Mouse (Mus musculus) CD4-positive, CD25-positive, alpha-beta regulatory T cell, adult 2 months (primary cell): Measurements from ENCODE around the gene Iqgap2.
A peak's percentile ranks its signal among the peaks of the same experiment; 100 is the strongest.

Experiments used
- DNase-seq: peaks from one replicate; pipeline ENCODE4 v3.0.0-alpha.2; 2012; ENCODE audit warnings: low read depth, low spot score

Iqgap2 gene

DNA sequence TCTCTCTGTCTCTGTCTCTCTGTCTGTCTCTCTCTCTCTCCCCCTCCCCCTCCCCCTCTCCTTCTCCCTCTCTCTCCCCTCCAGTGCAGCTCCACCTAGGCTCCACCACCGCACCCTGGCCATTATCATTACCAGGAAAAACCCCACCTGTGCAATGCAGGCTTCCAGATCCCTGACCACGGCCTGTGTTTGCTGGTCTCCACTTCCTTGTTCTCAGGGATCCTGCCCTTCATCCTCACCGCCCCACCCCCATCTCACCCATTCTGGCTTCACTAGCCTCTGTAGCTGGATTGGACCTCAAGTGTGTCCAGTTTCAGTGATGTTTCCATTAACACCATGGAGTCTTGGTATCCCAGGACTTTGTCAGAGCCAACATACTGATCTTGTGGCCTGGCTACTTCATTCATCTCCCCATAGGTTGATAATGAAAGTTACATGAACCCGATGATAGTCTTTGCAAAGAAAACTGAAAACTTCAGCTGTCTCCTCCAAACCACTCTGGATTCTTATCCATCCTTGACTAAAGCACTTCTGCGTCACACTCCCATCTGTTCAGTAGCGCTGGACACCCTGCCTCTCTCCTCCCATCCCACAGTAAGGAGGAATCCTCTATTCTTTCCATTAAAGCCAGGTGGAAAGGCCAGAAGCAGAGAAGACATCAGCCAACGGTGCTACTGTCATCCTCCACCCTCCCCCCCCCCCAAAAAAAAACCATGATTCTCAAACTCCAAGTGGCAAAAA is 62.1 kb downstream of the Iqgap2 start:
- no peak for DNase-seq

DNA sequence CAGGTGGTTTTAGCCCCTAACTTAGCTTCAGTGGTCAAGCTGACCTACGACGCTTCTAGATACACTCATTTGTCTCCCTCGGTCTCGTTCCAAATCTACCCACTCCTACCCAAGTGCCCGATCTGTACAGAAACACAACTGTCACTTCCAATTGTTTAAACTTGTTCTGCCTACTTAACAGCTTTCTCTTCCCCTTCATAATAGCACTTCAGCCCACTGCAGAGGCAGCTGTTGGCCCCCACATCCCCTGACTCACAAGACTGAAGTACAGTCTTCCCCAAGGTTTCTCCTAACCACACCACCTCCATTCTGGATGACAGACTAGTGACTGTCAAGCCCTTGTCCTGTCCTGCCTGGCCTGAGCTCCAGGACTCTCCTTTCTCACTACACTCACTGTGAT is 63.1 kb downstream of the Iqgap2 start:
- no peak for DNase-seq

- DNase-seq = no peak
Observed at GRCm38 (mm10) chr13:95826178-95826577, 65.5 kb downstream of the Iqgap2 start.

- DNase-seq = no peak
Observed at GRCm38 (mm10) chr13:95822918-95823317, 68.8 kb downstream of the Iqgap2 start.

DNA sequence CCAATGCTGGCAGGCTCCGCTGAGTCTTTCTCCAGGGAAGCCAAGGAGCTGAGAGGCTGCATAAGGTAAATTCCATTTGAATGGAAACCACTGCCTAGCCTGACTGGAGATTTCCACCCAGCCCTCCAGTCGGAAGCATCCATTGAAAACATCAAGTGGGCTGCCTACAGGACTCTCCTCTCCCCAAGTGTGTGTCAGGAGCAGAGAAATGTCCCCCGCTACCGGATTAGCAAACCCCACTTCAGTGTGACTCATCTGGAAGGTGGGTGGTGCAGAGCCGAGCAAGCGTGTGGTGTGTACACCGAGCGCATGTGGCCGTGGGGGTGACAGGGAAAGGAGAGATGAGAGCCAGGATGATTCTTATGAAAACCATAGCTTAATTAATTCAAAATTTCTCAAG is 71.7 kb downstream of the Iqgap2 start:
- DNase-seq = no peak

GRCm38 (mm10) chr13:95818941-95819340 is 72.8 kb downstream of the Iqgap2 start:
- no peak for DNase-seq

DNA sequence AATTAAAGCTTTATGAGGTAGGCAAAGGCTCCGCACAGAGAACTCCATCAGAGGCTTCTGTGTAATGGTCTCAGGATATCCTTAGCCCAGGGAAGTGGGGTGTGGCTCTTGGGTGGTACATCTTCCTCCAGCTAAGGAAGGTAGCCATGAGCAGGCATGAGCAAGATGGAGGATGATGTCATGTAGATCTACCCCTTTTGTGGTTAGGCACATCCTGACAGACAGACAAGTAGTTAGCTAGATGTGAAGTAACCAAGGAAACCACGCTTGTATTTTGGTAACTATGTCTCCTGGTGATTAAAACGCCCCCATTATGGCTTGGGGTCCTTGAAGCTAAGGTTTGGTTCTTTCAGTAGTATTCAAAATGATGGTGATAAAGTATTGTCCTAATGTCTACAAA is 78.1 kb downstream of the Iqgap2 start:
- DNase-seq = peak; percentile 76

GRCm38 (mm10) chr13:95810796-95811195 is 80.9 kb downstream of the Iqgap2 start:
- DNase-seq = no peak

GRCm38 (mm10) chr13:95807106-95807750 is 84.5 kb downstream of the Iqgap2 start:
- DNase-seq = no peak

DNA sequence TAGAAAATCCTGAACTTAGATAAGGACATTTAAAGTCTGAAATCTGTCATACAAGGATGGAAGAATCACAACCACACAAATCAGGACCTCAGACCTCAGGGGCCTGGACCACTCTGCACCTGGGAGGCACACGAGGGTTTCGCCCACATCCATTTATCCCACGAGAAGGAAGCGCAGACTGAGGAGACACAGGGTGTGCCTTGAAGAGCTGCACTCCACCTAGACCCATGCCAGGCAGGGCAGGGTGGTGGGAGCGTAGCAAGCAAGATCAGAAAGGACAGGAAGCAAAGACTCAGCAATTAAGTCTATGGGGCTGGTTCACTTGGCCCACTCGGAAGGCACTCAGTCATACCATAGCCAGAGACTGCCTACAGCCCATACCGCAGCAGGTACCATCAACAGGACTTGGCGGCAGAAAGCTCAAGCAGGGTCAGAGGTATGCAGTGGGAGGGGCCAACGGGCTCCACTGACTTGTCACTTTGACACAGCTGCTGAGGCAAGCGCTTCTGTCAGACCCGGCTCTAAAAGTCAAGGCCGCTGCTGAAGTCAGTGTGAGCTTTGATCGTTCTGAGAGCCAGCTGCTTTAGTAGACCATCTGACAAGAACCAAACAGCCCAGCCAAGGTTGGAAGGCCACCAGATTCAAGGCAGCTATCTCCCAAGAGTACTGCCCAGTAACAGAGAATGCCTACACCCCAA is 86.1 kb downstream of the Iqgap2 start:
- no peak for DNase-seq

DNA sequence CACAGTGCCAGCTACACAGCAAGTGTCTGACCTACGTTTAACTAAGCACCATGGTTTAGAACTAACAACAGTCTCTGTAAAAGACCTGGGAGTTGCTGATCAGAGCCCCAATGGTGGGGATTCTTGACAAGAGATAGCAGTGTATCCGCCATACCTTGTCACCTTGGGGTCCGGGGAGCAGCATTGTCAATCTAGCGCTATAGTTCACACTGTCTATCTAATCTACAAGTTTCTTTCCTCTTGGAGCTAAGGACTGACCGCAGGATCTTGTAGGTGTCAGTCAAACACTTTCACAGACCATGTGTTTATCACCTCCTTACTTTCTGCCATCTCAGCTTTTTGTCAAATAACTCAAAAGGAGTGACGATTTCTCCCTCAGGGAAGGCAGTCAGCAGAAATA is 87.6 kb downstream of the Iqgap2 start:
- no peak for DNase-seq

GRCm38 (mm10) chr13:95800925-95801324 is 90.8 kb downstream of the Iqgap2 start:
- DNase-seq = no peak

DNA sequence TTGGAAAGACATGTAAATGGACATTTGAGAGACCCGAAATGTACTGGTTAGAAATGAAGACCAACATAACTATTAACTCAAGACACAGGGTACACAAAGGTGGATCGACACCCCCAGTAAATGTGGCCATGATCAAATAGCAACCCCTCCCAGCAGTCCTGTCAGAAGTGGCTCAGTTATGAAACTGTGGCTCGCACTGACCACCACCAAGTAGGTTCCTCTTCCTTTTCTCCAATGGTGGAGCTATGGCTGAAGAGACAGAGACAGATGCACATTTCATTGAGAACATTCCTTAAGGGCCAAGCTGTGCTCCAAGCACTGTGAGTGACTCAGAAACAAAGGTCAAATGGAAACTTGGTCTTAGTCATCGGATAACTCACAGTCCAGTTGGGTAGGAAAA is 92.4 kb downstream of the Iqgap2 start:
- DNase-seq = no peak

DNA sequence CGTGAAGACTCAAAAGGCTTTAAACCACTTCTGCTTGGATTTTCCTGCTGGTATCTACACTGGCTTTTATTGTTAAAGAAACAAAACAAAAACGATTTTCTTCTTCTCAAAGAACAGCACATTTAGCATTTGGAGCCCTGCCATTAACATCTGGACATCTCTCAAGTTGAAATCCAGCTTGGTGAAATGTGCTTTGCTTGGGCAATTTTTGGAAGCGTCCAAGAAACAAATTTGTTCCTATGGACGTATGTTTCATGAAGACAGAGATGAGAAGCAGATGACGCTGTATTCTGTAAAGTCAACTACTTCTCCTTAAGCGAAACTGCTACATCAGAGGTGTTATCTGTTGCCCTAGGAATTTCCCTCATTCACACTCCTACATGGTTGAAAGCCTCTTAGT is 93.0 kb downstream of the Iqgap2 start:
- DNase-seq = no peak

DNA sequence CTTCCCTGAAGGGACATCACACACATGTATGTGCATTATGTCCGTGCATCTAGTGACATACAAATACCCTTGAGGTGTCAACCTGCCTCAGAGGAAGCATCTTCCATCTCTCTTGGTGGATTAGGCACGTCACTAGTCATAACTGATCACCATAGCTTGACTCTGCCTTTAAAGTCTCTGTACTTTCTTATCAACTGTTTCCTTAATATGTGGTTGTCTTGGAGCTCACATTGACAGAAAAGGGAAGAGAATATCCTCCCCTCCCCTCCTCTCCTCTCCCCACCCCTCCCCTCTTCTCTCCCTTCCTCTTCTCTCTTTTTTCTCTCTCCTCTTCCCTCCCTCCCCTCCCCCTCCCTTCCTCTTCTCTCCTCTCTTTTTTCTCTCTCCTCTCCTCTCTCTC is 94.2 kb downstream of the Iqgap2 start:
- DNase-seq = no peak

DNA sequence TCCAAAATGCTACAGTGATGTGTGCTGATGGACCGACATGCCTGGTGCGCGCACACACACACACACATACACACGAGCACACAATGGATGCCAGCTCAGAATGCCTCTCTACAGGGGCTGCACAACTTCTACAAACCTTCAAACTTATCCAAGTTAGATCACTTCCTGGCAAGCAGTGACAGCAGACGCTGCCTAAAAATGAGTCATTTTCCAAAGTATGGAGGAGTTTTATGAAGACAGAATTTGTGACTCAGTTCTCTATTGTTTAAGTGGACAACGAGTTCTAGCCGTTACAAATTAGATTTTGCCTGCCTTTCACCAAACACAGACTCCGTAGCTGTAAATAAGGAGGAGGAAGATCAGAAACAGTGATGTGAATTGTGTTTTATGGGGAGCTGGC is 97.4 kb downstream of the Iqgap2 start:
- no peak for DNase-seq

- DNase-seq = no peak
Observed at GRCm38 (mm10) chr13:95790883-95791282, 100.8 kb downstream of the Iqgap2 start.

GRCm38 (mm10) chr13:95788631-95789376 is 102.9 kb downstream of the Iqgap2 start:
- no peak for DNase-seq

GRCm38 (mm10) chr13:95782969-95783332 is 108.8 kb downstream of the Iqgap2 start:
- DNase-seq = no peak

DNA sequence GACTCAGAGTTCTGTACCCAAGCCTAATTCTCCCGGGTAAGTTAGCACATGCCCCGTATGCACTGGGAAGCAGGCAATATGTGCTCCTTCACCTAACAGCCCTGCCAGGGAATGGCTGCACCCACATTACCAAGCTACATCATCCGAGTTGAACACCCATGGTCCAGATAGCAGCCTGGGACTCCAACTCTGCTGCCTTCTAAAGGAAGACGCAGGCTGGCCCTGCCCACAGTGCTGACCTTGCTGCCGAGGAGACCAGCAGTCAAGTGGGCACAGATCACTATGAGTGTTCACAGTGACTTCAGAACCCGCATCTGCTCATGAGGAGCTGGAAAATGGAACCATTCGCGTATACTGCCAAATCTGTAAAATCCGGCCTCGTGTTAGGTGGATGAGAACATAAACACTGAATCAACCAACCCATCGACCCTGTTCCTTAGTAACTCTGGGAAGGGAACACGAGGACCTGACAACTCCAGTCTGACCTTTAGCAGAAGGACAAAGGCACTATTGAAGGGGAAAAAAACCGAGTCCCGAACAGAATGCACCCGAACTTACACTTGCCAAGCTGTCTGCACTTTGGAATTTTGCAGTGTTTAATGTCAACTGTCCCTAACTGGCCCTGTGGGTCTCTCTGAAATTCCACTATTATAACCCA is 109.3 kb downstream of the Iqgap2 start:
- DNase-seq = no peak

GRCm38 (mm10) chr13:95780038-95780437 is 111.7 kb downstream of the Iqgap2 start:
- DNase-seq = no peak

DNA sequence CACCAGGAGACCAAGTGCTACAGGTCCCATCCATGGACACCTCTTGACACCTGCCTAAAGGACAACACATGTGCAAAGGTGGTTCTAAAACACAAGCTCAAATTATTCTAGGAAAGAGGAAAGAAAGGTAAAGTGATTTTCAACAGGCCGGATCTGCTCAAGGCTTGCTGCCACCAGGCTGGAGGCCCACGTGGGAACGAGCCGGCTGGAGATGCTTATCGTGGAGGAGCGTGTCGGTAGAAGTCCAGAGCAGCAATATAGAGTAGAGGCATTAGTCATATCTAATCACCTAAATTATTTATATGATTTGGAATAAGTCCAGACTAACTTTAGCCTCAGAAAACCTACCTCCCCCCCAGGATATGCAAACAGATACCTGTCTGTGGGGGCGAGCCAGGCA is 112.5 kb downstream of the Iqgap2 start:
- no peak for DNase-seq
